Mouse (Mus musculus) left cerebral cortex, postnatal 4 days (tissue): ENCODE results near the gene Scn8a. TPM values are rescaled to one million over a fixed set of nuclear protein-coding genes. Genes with fewer than 3 reads are reported as not detected.
A peak's percentile ranks its signal among the peaks of the same experiment; 100 is the strongest.

Source experiments
- DNase-seq: peaks from one replicate; pipeline ENCODE4 v3.0.0-alpha.2; 2022
- intact Hi-C: fragments of 180-260 bp; cut with DNase I; formaldehyde crosslinking; loops from one replicate; pipeline ENCODE4 v1.15.1; 2025
- total RNA-seq, 2 experiments: library from RNA; stranded (reverse); gene quantifications; 2 replicates each; pipeline ENCODE4 v1.2.3; 2021

The Scn8a gene
- total RNA-seq, 2 experiments from 2014 or later: 106 to 113 TPM

GRCm38 (mm10) chr15:101007236-101007635 is 137.6 kb downstream of the Scn8a start:
- DNase-seq: no peak
- intact Hi-C loops: no loop called here

- peak; percentile 46 for DNase-seq
- intact Hi-C loops: no loop called here
Measured at GRCm38 (mm10) chr15:101008386-101009010, 138.8 kb downstream of the Scn8a start.

- no peak for DNase-seq
- intact Hi-C loops: no loop called here
Measured at GRCm38 (mm10) chr15:101011352-101011751, 141.7 kb downstream of the Scn8a start.

- no peak for DNase-seq
- intact Hi-C loops: no loop called here
Measured at GRCm38 (mm10) chr15:101028960-101029359, 159.3 kb downstream of the Scn8a start.

- no peak for DNase-seq
- intact Hi-C loops: no loop called here
Measured at GRCm38 (mm10) chr15:101039651-101040050, 170.0 kb downstream of the Scn8a start.

- intact Hi-C loops: no loop called here
- no peak for DNase-seq
Measured at GRCm38 (mm10) chr15:101041966-101042365, 172.3 kb downstream of the Scn8a start.

- DNase-seq: peak; percentile 74
- intact Hi-C loops: no loop called here
Measured at GRCm38 (mm10) chr15:101042613-101043012, 173.0 kb downstream of the Scn8a start.

GRCm38 (mm10) chr15:101044531-101044930 is 174.9 kb downstream of the Scn8a start:
- DNase-seq: no peak
- intact Hi-C loops: no loop called here

- intact Hi-C loops: no loop called here
- no peak for DNase-seq
Measured at GRCm38 (mm10) chr15:101046039-101046526, 176.4 kb downstream of the Scn8a start.

- DNase-seq: no peak
- intact Hi-C loops: no loop called here
Measured at GRCm38 (mm10) chr15:101046527-101047193, 177.0 kb downstream of the Scn8a start.

- intact Hi-C loops: no loop called here
- DNase-seq: no peak
Measured at GRCm38 (mm10) chr15:101047194-101047555, 177.5 kb downstream of the Scn8a start, which contains the start of gene Gm47841. TSS of gene Gm47841 (minus strand) at chr15:101047397.

- intact Hi-C loops: no loop called here
- DNase-seq: no peak
Measured at GRCm38 (mm10) chr15:101048338-101048896, 178.8 kb downstream of the Scn8a start.

GRCm38 (mm10) chr15:101051869-101052268 is 182.2 kb downstream of the Scn8a start:
- no peak for DNase-seq
- intact Hi-C loops: no loop called here

GRCm38 (mm10) chr15:101052560-101053501 is 183.2 kb downstream of the Scn8a start:
- DNase-seq: no peak
- intact Hi-C loops: no loop called here

GRCm38 (mm10) chr15:101053832-101054459 is 184.3 kb downstream of the Scn8a start:
- intact Hi-C loops: no loop called here

GRCm38 (mm10) chr15:101054541-101054940 is 184.9 kb downstream of the Scn8a start:
- intact Hi-C loops: no loop called here
- DNase-seq: no peak

More at GRCm38 (mm10) chr15:101053832-101054459, 184.3 kb downstream of the Scn8a start:
- DNase-seq: no peak

- no peak for DNase-seq
- intact Hi-C loops: no loop called here
Measured at GRCm38 (mm10) chr15:101056225-101056624, 186.6 kb downstream of the Scn8a start.

GRCm38 (mm10) chr15:101059570-101060279 is 190.1 kb downstream of the Scn8a start:
- intact Hi-C loops: no loop called here
- no peak for DNase-seq

GRCm38 (mm10) chr15:101060280-101060852 is 190.7 kb downstream of the Scn8a start:
- intact Hi-C loops: no loop called here
- no peak for DNase-seq
